Mouse (Mus musculus): Measurements from ENCODE around the gene Cox7a2.

DNA sequence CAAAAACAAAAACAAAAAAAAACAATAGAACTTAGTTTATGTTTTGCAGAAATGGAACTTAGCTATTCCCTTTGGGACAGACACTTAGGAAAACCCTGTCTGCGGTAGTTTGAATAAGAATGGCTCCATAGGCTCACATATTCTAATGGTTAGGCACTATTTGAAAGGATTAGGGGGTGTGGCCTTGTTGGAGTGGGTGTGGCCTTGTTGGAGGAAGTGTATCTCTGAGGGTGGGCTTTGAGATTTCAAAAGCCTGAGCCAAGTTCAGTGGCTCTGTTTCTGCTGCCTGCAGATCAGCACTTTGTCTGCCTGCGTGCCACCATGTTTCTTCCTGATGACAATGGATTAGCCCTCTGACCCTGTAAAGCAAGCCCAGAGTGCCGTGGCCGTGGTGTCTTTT lies 14.6 kb downstream of the Cox7a2 start:
- TF ChIP-seq CTCF (IDR thresholded peaks at IDR 0.05; ENCODE audit: low read depth) (no peak), EP300 (IDR thresholded peaks at IDR 0.05; ENCODE audit: low read depth) (no peak)

Data from heart, postnatal 0 days (tissue).